Mouse (Mus musculus) left cerebral cortex, adult 18-20 months (tissue): ENCODE results near the gene Nup88. TPM values are rescaled to one million over a fixed set of nuclear protein-coding genes. Genes with fewer than 3 reads are reported as not detected.

Experiments used
- DNase-seq, 2 experiments: peaks; one replicate each; pipeline ENCODE4 v3.0.0; 2021 to 2022; ENCODE audit warnings: low spot score in 2 of 2, mixed read lengths in 1 of 2
- long read RNA-seq, 2 experiments: library from polyadenylated mRNA; stranded (forward); transcript quantifications; one replicate each; pipeline ENCODE4 v2.0.0; 2021
- total RNA-seq, 2 experiments: library from RNA; stranded (reverse); gene quantifications; 2 replicates each; pipeline ENCODE4 v1.2.3; 2021

Gene Nup88
- total RNA-seq, result 10 to 100 TPM; 52.0 to 52.5 TPM
- long read RNA-seq, experiment 1, transcript Nup88-202 (17 exons, 2,389 nt), result major isoform, 28 of 67 reads
- long read RNA-seq, experiment 1, transcript Nup88-203 (17 exons, 2,453 nt), result minor isoform, 12 of 67 reads
- long read RNA-seq, experiment 1, partial matches to known transcripts, result 6 of 67 reads
- long read RNA-seq, experiment 1, other reads (novel, unspliced or antisense), result 20 of 67 reads
- long read RNA-seq, experiment 2, transcript Nup88-202 (17 exons, 2,389 nt), result major isoform, 18 of 41 reads
- long read RNA-seq, experiment 2, transcript Nup88-203 (17 exons, 2,453 nt), result minor isoform, 8 of 41 reads
- long read RNA-seq, experiment 2, partial matches to known transcripts, result 5 of 41 reads
- long read RNA-seq, experiment 2, other reads (novel, unspliced or antisense), result 10 of 41 reads

- DNase-seq, result peak; percentile 90 to 92
Observed at GRCm38 (mm10) chr11:70969821-70970559, at the start of gene Nup88, which contains the start of gene Rpain. TSS of gene Nup88 (minus strand) at chr11:70969973. TSS of gene Rpain (plus strand) at chr11:70970213.

GRCm38 (mm10) chr11:71018416-71019200, 48.8 kb upstream of the Nup88 start:
- DNase-seq, result peak in 1 of 2 experiments; percentile 6

- no peak for DNase-seq
Observed at GRCm38 (mm10) chr11:71017051-71017450, 47.3 kb upstream of the Nup88 start.

DNA sequence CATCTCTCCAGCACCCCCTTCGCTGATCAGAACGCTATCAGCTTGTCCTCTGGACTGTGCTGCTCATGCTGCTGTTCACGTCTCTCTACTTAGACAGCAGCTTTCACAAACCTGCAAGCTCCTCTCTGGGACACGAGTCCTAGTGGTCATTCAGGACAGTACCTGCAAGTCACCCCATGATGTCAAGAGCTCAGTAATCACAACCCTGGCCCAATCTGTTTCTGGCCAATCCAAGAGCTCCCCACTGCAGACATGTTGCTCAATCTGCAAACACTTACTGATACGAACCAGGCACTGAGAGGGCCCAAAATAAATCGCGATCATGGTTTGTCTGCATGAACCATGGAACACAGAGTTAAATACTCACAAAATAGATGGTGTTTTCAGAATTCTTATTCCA, 43.0 kb upstream of the Nup88 start:
- DNase-seq, result no peak

DNA sequence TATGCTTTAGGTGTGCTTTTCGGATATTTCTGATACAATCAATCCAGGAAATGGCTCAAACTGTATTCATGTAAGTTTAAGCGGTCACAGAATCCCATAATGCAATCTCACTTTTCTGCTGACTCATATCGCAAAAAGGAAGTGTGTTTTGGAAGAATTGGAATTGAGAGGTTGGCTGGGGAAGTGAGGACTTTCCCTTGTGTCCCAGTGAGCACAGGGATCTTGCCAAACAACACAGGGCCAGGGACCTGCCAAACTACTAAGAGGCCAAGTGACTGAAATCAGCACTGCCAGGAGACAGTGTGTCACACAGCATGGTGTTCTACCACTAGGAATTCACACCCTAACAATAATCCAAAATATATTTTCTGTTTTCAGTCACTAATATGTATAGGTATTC, 38.5 kb upstream of the Nup88 start:
- DNase-seq, result no peak

- DNase-seq, result no peak
Observed at GRCm38 (mm10) chr11:71007831-71008230, 38.1 kb upstream of the Nup88 start.

DNA sequence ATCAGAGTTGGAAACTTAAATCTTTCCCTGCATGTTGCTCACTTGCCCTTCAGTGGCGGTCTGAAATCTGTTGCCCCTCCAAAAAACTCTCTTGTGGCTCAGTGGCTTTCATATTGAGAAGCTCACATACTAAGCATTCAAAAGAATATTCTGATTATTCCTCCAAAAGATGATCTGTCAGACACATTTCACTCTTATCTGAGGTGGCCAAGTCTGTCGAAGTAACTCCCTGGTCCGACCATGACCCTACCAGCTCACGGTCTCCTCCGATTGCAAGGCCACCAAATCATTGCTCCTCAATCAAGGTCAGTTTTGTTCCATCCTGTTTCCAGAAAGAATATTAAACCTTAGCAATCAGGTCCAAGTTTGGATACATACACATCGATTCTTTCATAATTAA, 37.3 kb upstream of the Nup88 start:
- DNase-seq, result no peak

DNA sequence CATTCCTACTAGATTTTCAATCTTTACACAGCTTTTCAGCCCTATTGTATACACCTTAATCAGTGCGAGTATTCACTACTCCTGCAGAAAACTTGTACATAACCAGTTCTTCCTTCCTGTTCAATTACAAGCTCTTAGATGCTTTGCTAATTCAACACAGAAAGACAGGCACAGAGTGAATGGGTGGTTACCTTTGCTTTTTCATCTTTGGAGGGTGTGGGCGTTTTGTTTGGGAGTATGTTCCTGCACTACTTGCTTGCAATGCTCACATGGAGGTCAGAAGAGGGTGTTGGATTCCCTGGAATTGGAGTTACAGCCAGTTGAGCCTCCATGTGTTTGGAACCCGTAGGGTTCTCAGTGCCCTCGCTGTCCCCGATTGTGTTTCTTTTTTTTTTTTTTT, 35.3 kb upstream of the Nup88 start:
- no peak for DNase-seq

- DNase-seq, result peak; percentile 96 to 98
Observed at GRCm38 (mm10) chr11:71004316-71004773, 34.6 kb upstream of the Nup88 start, which contains the start of gene Dhx33. TSS of gene Dhx33 (minus strand) at chr11:71004437.

DNA sequence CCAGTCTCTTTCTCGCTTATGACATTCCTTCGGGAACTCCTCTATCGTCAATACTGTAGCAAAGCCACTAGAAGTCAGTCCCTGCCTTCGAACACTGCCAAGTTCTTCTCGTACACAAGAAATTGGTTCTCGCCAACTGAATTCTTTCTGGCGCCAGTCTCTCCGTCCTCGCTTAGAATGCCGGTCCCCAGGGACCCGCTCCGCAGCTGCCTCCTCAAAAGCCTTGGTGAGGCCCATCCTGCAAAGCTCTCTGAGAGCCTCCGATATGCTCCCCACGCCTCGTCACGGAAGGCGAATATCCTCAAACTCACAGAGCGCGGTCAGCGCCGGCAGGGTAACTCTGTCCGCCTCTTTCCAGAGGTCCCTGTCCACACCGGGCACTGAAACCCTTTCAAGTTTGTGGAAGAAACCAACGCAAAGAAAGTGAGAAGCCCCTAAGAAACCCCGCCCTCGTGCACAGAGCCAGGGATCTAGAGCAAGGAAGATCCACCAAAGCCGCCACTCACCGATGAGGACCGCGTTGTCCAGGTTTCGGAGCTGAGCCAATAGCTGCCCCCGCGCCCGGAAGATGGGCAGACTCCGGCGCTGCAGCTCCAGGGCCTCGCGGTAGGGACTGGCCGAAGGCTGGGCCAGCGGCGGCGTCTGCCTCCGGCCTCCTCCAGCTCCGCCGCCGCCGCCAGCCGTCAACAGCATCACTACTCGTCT, 34.0 kb upstream of the Nup88 start:
- no peak for DNase-seq

DNA sequence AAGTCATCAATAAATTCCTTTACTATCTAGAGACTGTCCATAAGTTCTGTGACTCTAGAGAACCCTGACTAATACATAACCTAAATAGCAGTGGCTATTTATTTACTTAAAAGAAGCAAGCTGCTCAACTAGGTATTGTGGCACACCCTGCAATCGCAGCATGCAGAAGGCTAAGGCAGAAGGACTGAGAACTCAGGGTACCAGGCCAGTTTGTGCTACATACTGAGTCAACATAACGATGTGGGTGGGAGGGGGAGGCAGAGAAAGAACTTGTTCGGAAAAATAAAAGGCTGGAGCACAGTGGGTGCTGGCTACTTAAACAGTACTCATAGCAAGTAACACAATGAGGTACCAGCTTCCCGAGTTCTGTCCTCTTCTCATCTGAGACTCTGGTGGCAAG, 31.4 kb upstream of the Nup88 start:
- peak; percentile 32 to 45 for DNase-seq

DNA sequence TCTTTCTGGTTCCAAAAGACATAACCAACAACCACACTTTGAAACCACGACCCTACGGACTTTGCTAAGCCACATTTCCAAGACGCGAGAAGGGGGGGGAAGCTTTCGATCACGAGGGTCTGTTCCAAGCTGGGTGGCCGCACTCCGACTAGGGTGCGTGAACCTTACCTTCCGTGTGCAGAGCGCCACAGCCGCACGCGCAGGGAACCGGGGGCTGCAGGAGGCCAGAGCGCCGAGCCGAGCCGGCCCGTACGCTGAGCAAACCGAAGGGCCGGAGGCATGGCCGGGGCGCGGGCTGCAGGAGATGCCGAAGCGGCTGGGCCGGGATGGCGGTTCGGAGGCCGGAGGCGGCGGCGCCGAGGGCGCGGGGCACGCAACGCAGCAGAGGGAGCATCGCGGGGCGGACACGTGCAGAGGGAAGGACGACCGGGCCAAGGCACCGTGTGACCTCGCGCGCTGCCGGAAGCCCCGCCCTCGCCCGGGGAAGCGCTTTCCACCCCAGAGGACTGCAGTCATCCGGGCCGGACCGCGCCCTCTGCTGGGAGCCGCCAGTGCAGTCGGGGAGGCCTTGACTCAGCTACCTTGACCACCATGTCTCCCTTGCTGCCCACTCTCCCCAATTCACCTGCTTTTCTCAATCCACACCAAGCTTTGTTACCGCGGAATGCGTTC, 12.9 kb upstream of the Nup88 start, which contains the start of gene C1qbp:
TSS of gene C1qbp (minus strand) at position 470 of the 672 bp plus-strand sequence.
- DNase-seq, result peak; percentile 96

DNA sequence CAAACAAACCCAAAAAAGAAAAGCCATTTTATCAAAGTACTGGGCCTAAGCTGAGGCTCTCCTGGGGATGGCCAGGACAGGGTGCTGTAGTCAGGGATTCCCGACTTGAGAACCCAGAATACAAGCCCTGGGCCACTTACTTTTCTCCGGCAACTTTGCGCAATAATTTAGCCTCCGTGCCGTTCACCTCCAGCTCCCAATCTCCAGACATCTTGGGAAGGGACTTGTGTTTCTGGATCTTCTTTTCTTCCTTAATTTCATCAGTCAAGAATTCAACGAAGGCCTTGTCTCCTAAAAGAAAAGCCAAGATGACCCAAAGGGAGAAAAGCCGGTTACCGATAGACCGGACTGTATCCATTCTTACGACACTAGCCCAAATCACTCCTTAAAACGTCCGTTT, 12.3 kb upstream of the Nup88 start:
- DNase-seq, result no peak

GRCm38 (mm10) chr11:70980751-70981510, 11.2 kb upstream of the Nup88 start:
- no peak for DNase-seq

- no peak for DNase-seq
Observed at GRCm38 (mm10) chr11:70980232-70980631, 10.5 kb upstream of the Nup88 start.

DNA sequence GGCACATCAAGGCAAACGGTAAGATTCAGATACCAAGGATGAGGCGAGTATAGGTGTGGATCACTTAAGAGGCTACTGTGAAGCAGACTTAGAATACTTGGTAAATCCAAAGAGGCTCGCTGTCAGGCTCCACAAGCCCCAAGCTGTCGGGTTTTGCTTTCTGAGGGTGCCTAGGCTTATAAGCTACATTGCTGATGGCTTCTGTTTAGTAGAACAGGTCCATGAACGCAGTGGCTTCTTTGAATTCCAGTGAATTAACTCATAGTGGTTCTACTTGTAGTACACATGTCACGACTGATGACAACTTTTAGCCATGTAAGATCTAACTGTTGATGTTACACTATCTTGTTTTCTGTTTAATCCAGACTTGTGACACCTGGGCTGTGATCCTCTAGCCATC, 7.5 kb upstream of the Nup88 start:
- no peak for DNase-seq

- DNase-seq, result no peak
Observed at GRCm38 (mm10) chr11:70975193-70975592, 5.4 kb upstream of the Nup88 start.

- DNase-seq, result no peak
Observed at GRCm38 (mm10) chr11:70973947-70974346, 4.2 kb upstream of the Nup88 start.

DNA sequence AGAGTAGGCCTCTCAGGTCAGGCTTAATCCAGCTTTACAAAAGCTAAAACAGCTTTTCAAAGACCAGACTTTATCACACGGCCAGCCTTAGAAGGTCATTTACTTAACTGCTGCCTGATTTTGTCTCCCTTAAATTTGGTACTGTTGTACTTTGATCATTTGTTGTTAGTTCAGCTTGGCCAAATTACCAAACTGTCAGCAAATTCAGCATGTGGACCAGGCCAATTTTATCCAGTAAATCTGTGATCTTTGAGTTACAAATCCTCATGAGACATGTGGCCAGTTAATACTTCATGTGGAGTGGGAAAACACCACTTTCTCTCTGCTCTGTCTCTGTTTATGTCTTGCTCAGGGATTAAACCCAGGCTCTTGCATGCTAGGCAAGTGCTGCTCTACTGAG, 2.8 kb upstream of the Nup88 start:
- no peak for DNase-seq
